Mouse (Mus musculus) forebrain, postnatal 0 days (tissue): ENCODE data around the gene Xrra1. TPM values are rescaled to one million over a fixed set of nuclear protein-coding genes. Genes with fewer than 3 reads are reported as not detected.

Experiments used
- ATAC-seq: fragments of 200-750 bp; cut with Nextera tagmentation; 2 replicates; pipeline ENCODE4 v1.8.0; 2017; ENCODE audit warnings: mild to moderate bottlenecking, moderate library complexity
- DNase-seq: peaks from one replicate; pipeline ENCODE4 v3.0.0-alpha.2; 2015
- H3K27ac ChIP-seq: fragments of 300-500 bp; sonication (generic); 2 replicates; pipeline ENCODE4 v1.5.1; 2014; ENCODE audit warnings: low read depth, mild to moderate bottlenecking, antibody characterized with exemption, low read length, moderate library complexity, mixed read lengths
- H3K27me3 ChIP-seq: fragments of 300-500 bp; sonication (generic); 2 replicates; pipeline ENCODE4 v1.6.1; 2014; ENCODE audit warnings: mild to moderate bottlenecking, low read length, mixed read lengths; ENCODE audit not compliant: insufficient read depth
- H3K36me3 ChIP-seq: fragments of 300-500 bp; sonication (generic); 2 replicates; pipeline ENCODE4 v1.6.1; 2014; ENCODE audit warnings: mild to moderate bottlenecking, moderate library complexity; ENCODE audit not compliant: insufficient read depth
- H3K4me1 ChIP-seq: fragments of 300-500 bp; sonication (generic); 2 replicates; pipeline ENCODE4 v1.6.1; 2014; ENCODE audit warnings: antibody characterized with exemption; ENCODE audit not compliant: insufficient read depth
- H3K4me2 ChIP-seq: fragments of 300-500 bp; sonication (generic); 2 replicates; pipeline ENCODE4 v1.6.1; 2014; ENCODE audit warnings: low read depth, mild to moderate bottlenecking, moderate library complexity
- H3K4me3 ChIP-seq: fragments of 300-500 bp; sonication (generic); 2 replicates; pipeline ENCODE4 v1.5.1; 2014; ENCODE audit warnings: low read depth, low read length, mixed read lengths
- H3K9ac ChIP-seq: fragments of 300-500 bp; sonication (generic); 2 replicates; pipeline ENCODE4 v1.6.1; 2014; ENCODE audit warnings: mild to moderate bottlenecking
- H3K9me3 ChIP-seq: fragments of 300-500 bp; sonication (generic); 2 replicates; pipeline ENCODE4 v1.6.1; 2016; ENCODE audit warnings: low read length
- CTCF ChIP-seq: sonication (generic); IDR thresholded peaks from 2 replicates; pipeline ENCODE4 v1.5.1; 2016; ENCODE audit warnings: antibody characterized with exemption, control low read depth, low read depth
- WGBS: fragments of 180-500 bp; shearing (Covaris S2); extraction: QIAGEN DNeasy Blood & Tissue Kit; methylation state at CpG from one replicate; pipeline ENCODE4 v1.1.7; 2014; 5-methylcytosine and 5-hydroxymethylcytosine counted together
- polyA plus RNA-seq: library from polyadenylated mRNA; unstranded; fragments of >200 nt; fragmentation: Nextera tagmentation; extraction: Ambion mirVana; gene quantifications from 2 replicates; pipeline ENCODE4 v1.2.1, GENCODE M21; 2015
- total RNA-seq: library from RNA; depleted of rRNA; stranded (reverse); fragments of >200 nt; gene quantifications from 2 replicates; pipeline ENCODE4 v1.2.3, GENCODE M21; 2014; rRNA removed

Gene Xrra1
- total and polyA plus RNA-seq, 2 experiments from 2014 or later: 2.0 TPM

GRCm38 (mm10) chr7:99962536-99963236 is 103.8 kb downstream of the Xrra1 start:
- WGBS: 61% methylated on average over 8 of the region's 8 CpGs
- no peaks in the 10 kb centered on the region for H3K36me3 ChIP-seq
- no peaks in the 10 kb centered on the region for H3K9me3 ChIP-seq
- DNase-seq (no peak), ATAC-seq (no peak)
- no peak overlapping the region for H3K9ac ChIP-seq
- H3K4me1 ChIP-seq: peaks cover 40% of the 10 kb centered on the region
- H3K27ac ChIP-seq: peak overlapping the region; percentile 54; the same call in 1 of the 2 replicates
- H3K4me2 ChIP-seq: peak overlapping the region; percentile 24
- TF ChIP-seq CTCF: no peak
- H3K4me3 ChIP-seq: no peak overlapping the region
- no peaks in the 10 kb centered on the region for H3K27me3 ChIP-seq

- ATAC-seq (no peak), DNase-seq (no peak)
- H3K27me3 ChIP-seq: no peaks in the 10 kb centered on the region
- no peak overlapping the region for H3K9ac ChIP-seq
- H3K4me3 ChIP-seq: 0 out of 2 replicates have a peak overlapping the region, but pooled peaks have one; percentile 3
- peak overlapping the region; percentile 24 for H3K4me2 ChIP-seq
- WGBS: 69% methylated on average over 3 of the region's 3 CpGs
- no peaks in the 10 kb centered on the region for H3K9me3 ChIP-seq
- no peak for TF ChIP-seq CTCF
- H3K4me1 ChIP-seq: peaks cover 40% of the 10 kb centered on the region
- H3K27ac ChIP-seq: peak overlapping the region; percentile 5; the same call in 1 of the 2 replicates
- H3K36me3 ChIP-seq: no peaks in the 10 kb centered on the region
Observed at GRCm38 (mm10) chr7:99963237-99963860, 104.4 kb downstream of the Xrra1 start.

- Histone ChIP-seq H3K27me3 (no peaks in the 10 kb centered on the region), H3K4me2 (peak overlapping the region; percentile 49), H3K9ac (peak overlapping the region; percentile 57), H3K27ac (peak overlapping the region; percentile 97), H3K36me3 (no peaks in the 10 kb centered on the region), H3K9me3 (no peaks in the 10 kb centered on the region), H3K4me1 (peaks cover 45% of the 10 kb centered on the region), H3K4me3 (peak overlapping the region; percentile 18)
- WGBS: 22% methylated on average over 9 of the region's 9 CpGs
- DNase-seq (peak; percentile 86), ATAC-seq (peak; percentile 86)
- TF ChIP-seq CTCF: no peak
Observed at GRCm38 (mm10) chr7:99965020-99965841, 106.3 kb downstream of the Xrra1 start.

- H3K4me2 ChIP-seq: no peak overlapping the region
- WGBS: 34% methylated on average over 9 of the region's 9 CpGs
- no peaks in the 10 kb centered on the region for H3K27me3 ChIP-seq
- ATAC-seq (peak; percentile 44), DNase-seq (peak; percentile 54)
- no peaks in the 10 kb centered on the region for H3K36me3 ChIP-seq
- H3K9me3 ChIP-seq: no peaks in the 10 kb centered on the region
- no peak for TF ChIP-seq CTCF
- H3K4me3 ChIP-seq: no peak overlapping the region
- H3K4me1 ChIP-seq: peaks cover 45% of the 10 kb centered on the region
- H3K27ac ChIP-seq: peak overlapping the region; percentile 97
- peak overlapping the region; percentile 57 for H3K9ac ChIP-seq
Observed at GRCm38 (mm10) chr7:99966011-99966721, 107.2 kb downstream of the Xrra1 start.

Other genes starting within 250 kb of the Xrra1 start
- gene Tpbgl, start 232.0 kb upstream of the Xrra1 start, total RNA-seq: 0.86 and 1.5 TPM in 2 replicates
- gene Tpbgl, start 232.0 kb upstream of the Xrra1 start, polyA plus RNA-seq: 1.8 and 2.1 TPM in 2 replicates
- gene Slco2b1, start 147.8 kb upstream of the Xrra1 start, total RNA-seq: 10.8 and 10.9 TPM in 2 replicates
- gene Slco2b1, start 147.8 kb upstream of the Xrra1 start, polyA plus RNA-seq: 5.9 and 6.7 TPM in 2 replicates
- not detected in 2 replicates for gene Olfr520, start 128.8 kb upstream of the Xrra1 start, total RNA-seq
- not detected in 2 replicates for gene Olfr520, start 128.8 kb upstream of the Xrra1 start, polyA plus RNA-seq
- not detected in 2 replicates for gene Olfr521, start 95.6 kb upstream of the Xrra1 start, total RNA-seq
- not detected in 2 replicates for gene Olfr521, start 95.6 kb upstream of the Xrra1 start, polyA plus RNA-seq
- 2.2 and 2.3 TPM in 2 replicates for gene Neu3, start 30.7 kb upstream of the Xrra1 start, total RNA-seq
- gene Neu3, start 30.7 kb upstream of the Xrra1 start, polyA plus RNA-seq: 0.65 and 1.5 TPM in 2 replicates
- gene Spcs2, start 4.3 kb downstream of the Xrra1 start, total RNA-seq: 115 and 123 TPM in 2 replicates
- 235 and 257 TPM in 2 replicates for gene Spcs2, start 4.3 kb downstream of the Xrra1 start, polyA plus RNA-seq
- gene Rnf169, start 121.3 kb downstream of the Xrra1 start, total RNA-seq: 23.6 and 24.9 TPM in 2 replicates
- gene Rnf169, start 121.3 kb downstream of the Xrra1 start, polyA plus RNA-seq: 2.6 and 4.3 TPM in 2 replicates
- not detected in 2 replicates for gene Chrdl2, start 147.1 kb downstream of the Xrra1 start, total RNA-seq
- gene Chrdl2, start 147.1 kb downstream of the Xrra1 start, polyA plus RNA-seq: 0.15 and 0.67 TPM in 2 replicates